Mouse (Mus musculus) adrenal gland, postnatal 4 days (tissue): ENCODE measurements around the gene Kmt2e. TPM values are rescaled to one million over a fixed set of nuclear protein-coding genes. Genes with fewer than 3 reads are reported as not detected.
A peak's percentile ranks its signal among the peaks of the same experiment; 100 is the strongest.

Source experiments
- DNase-seq, 2 experiments: peaks; one replicate each; pipeline ENCODE4 v3.0.0; 2021 to 2022; ENCODE audit warnings: low spot score in 2 of 2, mixed read lengths in 2 of 2
- long read RNA-seq, 2 experiments: library from polyadenylated mRNA; stranded (forward); transcript quantifications; one replicate each; pipeline ENCODE4 v2.0.0; 2021
- total RNA-seq, 2 experiments: library from RNA; stranded (reverse); gene quantifications; 2 replicates each; pipeline ENCODE4 v1.2.3; 2021

Kmt2e gene
- total RNA-seq = 10 to 100 TPM; 90.0 to 93.1 TPM
- long read RNA-seq, experiment 1, partial matches to known transcripts = 19 of 19 reads
- long read RNA-seq, experiment 1, other reads (novel, unspliced or antisense) = 0 of 19 reads
- long read RNA-seq, experiment 2, partial matches to known transcripts = 75 of 85 reads
- long read RNA-seq, experiment 2, other reads (novel, unspliced or antisense) = 10 of 85 reads

DNA sequence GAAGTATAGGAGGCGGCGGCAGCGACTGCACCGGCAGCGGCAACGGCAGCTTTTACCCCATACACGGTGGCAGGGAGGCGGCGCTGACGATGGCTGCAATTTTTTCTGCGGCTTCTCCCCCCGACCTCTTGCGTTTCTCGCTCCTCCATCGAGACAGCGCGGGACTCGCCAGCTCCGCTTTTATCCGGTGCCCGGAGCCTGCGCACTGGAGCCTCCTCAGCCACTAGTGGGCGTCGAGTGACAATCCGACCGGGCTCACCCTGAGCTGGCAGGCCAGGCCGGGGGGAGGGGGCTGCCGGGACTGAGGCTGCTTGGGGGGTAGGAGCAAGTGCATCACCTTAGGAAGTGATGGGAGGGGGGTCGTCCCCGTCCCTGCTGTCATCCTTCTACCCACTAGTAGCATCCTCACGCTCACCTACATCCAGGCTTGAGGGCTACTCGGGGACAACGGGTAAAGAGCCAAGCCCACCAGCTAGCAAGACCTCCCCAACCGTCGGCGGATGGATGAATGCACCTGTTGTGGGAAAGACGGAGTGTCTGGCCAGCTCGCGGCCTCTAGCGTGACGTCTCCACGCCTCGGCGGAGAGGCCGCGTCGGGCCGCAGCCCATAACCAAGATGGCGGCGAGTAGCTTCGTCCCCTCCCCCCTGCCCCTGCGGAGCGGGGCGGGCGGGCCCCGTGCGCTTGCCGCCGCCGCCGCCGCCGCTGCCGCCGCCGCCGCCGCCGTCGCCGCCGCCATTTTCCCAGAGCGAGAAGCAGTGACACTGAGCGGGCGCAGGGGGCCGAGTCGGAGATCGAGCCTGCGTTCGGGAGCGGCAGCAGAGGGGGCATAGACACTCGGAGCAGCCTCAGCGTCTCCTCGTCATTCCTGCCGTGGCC, at the start of gene Kmt2e:
TSS of gene Kmt2e (plus strand) at position 722 of the 878 bp plus-strand sequence.
- peak; percentile 80 to 88 for DNase-seq

DNA sequence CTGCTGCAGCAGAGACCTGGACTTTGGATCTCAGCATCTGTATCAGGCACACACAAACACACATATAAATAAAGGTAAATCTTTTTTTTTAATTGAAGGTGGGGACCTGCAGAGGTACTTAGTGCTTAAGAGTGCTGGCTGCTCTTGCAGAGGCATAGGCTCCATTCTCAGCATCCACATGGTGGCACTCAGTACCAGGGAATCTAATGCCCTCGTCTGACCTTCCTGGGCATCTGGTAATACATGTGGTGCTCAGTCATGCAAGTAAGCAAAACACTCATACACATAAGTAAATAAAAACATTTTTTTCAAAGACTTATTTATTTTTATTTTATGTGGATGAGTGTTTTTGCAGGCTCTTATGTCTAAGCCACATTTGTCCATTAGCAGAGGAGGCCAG, 49.1 kb upstream of the Kmt2e start:
- no peak for DNase-seq

DNA sequence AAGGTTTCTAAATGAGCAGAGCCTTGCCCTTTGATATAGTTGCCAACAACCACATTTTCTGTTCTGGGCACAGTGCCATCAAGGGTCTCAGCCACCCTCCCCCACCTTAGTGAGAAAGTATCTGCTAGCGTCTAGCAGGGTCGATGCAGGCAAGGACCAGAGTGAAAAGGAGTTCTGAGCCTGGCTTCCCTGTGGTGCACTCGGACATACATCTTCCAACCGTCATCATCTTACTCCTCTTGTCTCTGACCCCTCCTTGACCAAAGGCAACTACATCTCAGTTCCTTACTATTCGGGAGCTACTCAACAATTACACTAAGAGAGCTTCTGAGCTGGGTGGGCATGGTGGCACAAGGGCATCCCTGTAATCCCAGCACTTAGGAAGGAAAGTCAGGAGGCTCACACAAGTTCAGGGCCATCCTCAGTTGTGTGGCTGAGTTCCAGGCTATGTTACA, 48.5 kb upstream of the Kmt2e start:
- no peak for DNase-seq

DNA sequence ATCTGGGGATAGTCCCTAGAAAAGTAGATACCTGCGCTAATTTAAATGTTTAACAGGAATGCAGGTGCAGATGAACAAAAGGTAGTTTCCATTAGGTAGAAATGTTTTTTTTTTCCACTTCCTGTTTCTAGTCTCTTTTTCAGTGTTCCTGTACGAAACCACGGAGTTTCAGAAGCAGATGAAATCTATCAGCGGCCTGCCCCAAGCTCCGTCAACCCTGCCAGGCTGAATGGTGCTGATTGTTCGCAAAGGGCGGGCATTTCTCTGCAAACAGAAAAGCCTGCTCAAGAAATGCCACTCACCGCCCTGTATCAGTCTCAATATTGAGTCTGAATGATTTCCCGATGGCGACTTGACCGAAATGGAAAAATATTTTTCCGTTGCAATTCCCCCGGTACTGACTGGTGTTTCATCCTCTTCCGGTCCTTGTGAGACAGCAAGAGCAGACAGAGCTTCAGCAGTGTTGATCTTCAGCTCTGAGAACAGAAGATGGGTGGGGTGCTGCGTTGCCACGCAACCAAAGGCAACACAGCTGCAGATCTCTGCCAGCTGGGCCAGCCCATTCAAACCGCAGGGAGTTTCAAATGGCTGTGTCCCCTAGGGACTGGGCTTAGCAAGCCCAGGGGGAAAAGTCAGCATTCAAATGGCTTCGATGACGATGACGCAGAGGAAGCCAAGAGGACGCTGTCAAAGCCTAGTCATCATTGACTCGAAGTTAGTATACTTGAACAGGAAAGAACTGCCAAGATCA, 47.5 kb upstream of the Kmt2e start:
- peak in 1 of 2 experiments; percentile 38 for DNase-seq

DNA sequence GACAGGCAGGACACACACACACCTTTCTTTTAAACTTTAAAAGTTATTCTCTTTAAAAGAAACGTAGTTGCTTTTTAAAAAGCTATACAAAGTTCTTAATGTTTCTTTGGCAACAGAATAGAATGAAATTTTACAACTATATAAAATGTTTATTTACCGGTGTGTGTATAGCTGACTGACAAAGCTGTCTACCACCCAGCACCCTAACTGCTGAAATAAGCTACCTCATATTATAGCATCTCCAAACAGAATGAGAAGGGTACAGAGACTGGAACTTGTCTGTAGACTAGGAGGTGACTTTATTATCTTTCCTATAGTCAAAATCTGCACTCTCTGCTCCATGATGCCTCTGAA, 47.0 kb upstream of the Kmt2e start:
- DNase-seq = no peak

DNA sequence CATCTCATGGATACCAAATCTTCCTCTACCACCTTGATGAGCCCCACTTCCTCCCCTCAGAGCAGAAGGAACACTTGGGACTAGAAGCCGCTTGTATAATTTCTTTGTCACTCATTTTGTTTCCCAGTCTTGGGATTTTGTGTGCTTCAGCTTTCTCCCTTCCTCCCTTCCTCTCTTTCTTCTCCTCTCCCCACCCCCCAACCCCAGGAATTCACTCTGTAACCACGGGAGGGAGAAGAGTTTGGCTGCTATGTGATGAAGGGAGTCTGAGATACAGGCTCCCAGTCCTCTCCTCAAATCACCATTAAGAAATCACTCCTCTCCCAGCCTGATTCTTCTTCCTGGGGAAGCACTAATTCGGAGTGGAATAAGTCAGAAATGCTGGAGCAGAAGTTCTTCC, 46.1 kb upstream of the Kmt2e start:
- no peak for DNase-seq

DNA sequence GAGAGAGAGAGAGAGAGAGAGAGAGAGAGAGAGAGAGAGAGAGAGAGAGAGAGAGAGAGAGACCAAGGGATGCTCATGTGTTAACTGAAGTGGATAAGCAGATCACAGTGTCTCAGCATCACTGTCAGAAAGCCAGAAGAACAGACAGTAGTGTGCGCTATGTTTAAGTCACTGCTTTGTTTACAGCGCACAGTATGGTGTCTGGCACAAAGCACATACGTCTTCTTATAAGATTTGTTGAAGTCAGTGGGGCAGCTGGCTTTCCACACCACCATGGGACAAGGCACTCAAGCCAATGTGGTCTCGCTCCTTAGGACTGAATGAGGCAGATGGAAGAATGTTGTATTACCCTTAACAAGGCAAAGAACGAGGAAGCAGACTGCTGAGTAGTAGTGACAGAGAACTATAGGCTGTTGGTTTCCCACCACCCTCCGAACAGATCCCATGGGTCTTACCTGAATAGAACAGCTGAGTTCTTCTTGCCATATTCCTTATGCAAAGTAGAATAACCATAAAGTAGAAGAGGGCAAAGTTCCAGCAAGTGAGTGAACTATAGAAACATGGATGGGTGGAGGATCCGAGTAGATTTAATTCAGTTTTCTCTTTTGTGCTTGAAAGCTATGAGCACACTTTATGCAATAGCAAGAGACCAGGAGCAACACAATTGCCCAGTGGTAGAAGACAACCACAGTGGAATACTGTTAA, 44.5 kb upstream of the Kmt2e start:
- DNase-seq = no peak

DNA sequence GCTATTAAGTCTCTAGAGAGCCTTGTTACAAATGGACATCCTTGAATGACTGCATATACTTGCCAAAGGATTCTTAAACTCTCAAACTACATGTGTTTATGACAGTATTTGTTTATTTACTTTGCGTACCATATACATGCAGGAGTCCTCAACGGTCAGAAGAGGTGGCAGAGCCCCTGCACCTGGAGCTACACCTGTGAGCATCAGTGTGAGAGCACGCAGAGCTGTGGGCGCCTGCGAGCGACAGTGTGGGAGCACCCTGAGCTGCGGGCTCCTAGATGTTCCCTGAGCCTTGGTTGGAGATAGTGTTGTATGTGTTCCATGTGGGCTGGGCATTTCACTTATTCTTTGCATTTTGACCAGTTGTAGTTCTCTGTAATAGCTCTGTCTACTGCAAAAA, 42.5 kb upstream of the Kmt2e start:
- DNase-seq = no peak

DNA sequence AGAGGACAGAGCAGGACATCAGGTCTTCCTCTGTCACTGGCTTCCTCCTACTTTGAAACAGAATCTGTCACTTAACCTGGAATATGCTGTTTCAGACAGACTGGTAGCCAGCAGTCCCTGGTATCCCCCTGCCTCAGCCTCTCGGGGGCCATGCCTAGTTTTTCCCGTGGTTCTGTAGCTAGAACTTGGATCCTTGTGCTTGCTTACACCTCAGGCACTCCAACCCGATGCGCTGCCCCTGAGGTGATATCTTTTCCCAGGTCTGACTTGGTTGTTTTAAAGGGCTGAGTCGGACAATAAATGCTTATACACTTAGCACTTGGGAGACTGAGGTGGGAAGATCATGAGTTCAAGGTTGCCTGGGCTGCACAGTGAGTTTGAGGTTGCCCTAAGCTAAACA, 40.4 kb upstream of the Kmt2e start:
- no peak for DNase-seq

DNA sequence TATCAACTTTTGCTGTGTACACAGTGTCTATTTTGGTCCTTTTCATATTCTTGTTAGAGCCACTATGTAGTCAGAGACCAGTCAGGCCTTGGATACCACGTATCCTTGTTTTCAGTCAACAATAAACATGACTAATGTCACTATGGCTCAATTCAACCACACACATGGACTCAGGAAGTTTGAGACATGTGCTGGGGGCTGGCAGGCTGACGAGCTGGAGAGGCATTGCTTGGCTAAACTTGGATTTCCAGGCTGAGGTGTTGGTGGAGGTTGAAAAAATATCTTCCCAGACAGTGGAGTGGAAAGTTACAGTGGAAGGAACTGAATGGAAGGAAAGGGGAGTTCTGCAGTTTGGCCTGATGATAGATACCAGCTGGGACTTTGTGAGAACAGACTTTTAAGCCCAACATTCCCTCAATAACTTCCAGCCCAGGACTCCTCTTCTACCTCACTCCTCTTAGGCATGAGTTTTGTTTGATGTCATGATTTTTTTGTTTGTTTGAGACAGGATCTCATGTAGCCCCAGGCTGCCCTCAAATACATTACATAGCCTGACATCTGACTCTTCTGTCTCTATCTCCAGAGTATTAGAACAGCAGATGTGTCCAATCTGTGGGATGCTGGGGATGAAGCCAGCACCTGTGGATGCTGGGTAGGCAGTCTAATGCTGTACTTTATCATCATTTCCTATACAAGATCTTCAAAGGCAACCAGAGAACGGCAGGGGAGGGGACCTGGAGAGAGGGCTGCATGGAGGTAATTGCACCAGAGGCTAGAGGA, 39.7 kb upstream of the Kmt2e start:
- no peak for DNase-seq

DNA sequence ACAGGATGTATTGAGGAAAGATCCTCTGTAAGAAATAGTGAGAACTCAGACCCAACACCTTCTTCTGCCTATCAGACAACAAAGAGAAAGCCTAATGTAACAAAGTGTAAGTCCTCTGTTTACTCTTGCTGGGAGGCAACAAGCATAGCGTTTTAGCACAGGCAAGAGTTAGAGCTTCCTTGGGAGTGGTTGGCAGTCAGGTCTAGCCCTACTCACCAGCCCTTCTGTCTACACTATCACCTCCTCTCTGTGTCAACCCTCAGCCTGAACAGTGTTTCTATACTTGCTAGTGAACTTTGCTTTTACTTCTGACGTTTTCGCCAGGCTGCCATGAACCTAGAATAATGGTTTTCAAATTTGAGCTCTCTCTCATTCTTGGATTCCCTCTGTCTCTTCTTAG, 38.5 kb upstream of the Kmt2e start:
- DNase-seq = no peak

DNA sequence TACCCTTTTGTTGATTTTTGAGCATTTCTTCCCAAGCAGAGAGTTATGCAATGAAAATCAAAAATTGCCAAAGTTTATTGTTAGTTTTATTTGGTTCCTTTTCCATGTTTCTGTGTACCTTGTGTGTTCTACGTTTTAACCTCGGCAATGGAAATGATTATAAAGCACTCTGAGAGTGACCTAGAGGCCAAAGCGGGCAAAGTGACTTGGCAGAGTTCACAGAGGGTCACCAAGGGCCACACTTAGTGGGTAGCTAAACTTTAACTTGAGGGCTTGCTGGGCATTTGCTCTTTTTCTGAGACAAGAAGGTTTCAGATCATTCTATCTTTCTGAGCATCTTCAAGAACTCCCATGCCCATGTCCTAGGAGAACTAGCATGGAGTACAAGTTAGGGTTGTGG, 37.5 kb upstream of the Kmt2e start:
- DNase-seq = no peak

DNA sequence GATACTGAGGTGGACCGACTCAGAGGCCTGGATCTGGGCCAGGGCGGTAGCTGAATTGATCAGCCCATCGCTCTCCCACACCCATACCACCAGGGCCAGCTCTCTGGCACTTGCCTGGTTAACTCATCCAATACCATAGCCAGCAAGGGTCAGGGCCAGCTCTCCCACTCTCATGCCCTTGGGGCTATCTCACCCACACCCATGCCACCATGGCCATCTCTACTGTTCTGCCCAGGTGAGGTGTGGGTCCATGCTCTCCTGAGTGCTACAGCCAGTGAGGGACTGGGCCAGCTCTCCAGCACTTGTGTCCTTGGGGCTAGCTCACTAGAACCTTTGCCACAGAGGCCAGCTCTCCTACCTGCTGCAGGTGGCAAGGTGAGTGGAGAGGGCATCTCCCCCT, 34.1 kb upstream of the Kmt2e start:
- DNase-seq = no peak

DNA sequence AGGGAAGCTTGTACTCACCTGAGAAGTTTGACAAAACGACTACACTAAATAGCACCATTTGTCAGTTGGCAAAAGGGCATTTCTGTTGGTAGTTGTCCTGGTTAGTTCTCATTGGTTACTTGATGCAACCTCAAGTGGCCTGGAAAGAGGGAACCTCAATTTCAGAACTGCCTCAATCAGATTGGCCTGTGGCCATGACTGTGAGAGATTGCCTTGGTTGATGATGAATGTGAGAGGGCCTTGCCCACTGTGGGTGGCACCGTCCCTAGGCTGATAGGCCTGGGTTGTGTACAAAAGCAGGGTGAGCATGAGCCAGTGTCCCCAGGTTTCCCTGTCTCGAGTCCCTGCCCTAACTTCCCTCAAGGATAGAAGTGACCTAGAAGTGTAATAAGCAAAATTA, 33.4 kb upstream of the Kmt2e start:
- no peak for DNase-seq

DNA sequence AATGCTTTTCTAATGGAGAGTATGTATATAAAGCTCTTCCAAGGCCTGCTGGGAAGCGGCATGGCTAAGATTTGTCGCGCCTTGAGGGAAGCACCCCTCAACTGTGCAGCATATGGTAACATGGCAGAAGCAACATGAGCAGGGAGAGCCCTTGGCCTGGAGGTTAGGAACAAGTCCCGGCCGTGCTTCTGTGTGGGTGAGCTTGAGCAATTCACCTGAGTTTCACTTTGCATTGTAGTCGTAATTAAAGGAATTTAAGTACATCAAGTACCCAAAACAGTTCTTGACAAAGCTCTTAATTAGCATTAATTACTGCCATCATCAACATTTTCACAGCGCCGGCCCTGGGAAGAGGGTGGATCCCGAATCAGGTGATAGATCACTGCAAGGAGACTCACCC, 32.9 kb upstream of the Kmt2e start:
- DNase-seq = no peak

DNA sequence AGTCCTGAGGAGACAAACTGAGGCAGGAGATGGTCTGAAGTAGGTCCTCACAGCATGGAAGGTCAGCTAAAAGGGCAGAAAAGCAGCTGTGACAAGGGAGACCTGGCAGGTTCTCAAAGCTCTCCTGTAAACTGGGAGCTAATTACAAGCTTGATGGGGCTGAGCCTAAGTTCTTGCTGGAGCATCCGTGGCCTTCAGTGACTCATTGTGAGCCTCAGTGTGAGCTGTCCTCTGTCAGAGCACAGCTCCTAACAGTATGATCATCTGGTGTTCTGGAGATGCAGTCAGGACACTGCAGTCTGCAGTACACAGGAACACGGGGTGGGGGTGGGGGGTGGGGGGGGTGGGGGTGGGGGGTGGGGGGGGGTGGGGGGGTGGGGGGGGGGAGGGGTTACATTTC, 32.2 kb upstream of the Kmt2e start:
- no peak for DNase-seq

DNA sequence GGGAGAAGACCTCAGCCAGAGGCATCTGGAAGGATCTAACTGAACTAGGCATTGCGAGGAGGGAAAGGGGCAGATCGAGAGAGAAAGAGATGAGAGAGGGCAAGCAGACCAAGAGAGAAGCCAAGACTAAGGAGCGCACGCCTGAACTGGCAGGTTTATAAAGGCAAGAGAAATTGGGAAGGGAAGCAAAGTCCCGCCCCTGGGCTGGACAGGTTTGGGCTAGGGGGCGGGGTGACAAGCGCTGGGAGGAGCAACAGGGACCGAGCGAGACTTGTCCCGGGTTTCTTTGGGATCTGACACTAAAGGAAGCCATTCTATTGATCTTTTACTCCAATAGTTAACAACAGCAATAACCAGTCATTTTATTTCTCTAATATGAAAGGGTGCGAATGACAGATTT, 31.1 kb upstream of the Kmt2e start:
- DNase-seq = no peak

DNA sequence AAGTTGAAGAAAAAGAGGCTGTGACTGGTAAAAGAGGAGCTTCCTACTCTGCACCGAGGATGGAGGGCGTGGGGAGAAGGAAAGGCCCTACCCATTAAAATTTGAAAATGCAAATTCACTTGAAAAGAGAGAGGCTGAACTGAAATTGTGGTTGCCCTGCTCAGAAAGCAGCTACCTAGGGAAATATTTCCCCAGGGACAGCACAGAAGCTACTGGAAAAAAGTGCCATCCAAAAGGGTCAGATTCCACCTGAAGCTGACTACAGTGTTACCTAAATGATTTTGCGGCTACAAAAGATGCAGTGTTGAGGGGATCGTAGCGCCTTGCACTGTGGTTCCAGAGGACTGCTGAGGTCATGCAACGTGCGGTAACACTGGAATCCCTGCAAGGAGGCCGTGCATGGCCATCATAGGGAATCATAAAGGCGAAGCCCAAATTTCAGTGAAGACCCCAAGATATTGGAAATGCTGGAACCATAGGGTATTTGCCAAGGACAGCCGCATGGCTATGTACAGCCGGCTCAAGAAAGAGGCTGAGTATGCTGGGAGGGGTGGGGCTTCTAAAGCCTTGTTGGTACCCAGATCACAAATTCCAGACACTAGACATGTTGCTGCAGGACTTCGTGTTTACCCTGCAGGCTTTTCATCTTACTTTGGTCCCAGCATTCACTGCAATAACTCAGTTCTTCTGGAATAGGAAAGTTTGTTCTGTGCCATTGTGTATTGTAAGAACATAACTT, 28.4 kb upstream of the Kmt2e start:
- no peak for DNase-seq

DNA sequence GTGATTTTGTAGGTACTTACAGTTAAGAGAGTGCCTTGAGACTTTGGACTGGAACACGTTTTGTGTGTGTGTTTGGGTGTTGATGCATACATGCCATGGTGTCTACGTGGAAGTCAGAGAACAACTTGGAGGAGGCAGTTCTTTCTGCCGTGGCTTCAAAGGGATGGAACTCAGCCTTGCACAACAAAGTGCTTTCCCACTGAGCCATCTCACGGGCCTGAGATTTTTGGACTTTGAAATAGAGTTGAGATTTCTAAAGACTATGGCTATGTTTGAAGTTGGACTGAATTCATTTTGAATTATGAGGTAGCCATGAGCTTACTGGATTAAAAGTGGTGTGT, 27.9 kb upstream of the Kmt2e start:
- DNase-seq = no peak

DNA sequence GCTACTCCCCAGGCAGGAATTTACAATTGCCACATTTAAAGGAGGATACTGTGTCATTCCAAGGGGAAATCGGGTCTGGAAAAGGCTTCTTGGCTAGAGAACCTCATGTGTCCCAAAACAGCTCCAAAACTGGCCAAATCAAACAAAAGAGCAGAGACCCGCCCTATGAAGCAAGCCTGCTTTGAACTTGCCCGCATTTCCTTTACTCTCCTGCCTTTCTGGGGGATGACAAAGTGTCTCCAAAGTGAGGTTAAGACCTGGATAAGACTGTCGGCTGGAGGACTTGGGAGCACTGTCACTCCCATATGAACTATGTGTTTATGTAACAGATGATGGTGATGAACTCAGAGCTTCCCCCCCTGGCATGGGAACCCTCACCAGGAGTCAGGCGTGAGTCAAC, 26.1 kb upstream of the Kmt2e start:
- no peak for DNase-seq
